Mouse (Mus musculus) brown adipose tissue, adult 24 weeks (tissue): ENCODE results near the gene Nodal. TPM values are rescaled to one million over a fixed set of nuclear protein-coding genes. Genes with fewer than 3 reads are reported as not detected.

Source experiments
- H3K27ac ChIP-seq: fragments of 200-500 bp; replicated peaks from 2 replicates; pipeline ENCODE4 v1.5.1; 2012; ENCODE audit warnings: low read depth, mild to moderate bottlenecking, low read length
- H3K4me1 ChIP-seq: fragments of 200-500 bp; 2 replicates; pipeline ENCODE4 v1.6.1; 2012; ENCODE audit warnings: low read length, mixed read lengths; ENCODE audit not compliant: control insufficient read depth, insufficient read depth, insufficient read length
- H3K4me3 ChIP-seq: fragments of 200-500 bp; 2 replicates; pipeline ENCODE4 v1.5.1; 2012; ENCODE audit warnings: low read depth, mild to moderate bottlenecking, low read length, moderate library complexity; ENCODE audit not compliant: insufficient read depth
- polyA plus RNA-seq: library from polyadenylated mRNA; stranded (reverse); fragments of >200 nt; gene quantifications from 2 replicates; pipeline ENCODE4 v1.2.4, GENCODE M21; 2012; ENCODE audit not compliant: missing spikeins, insufficient read depth, insufficient read length

Gene Nodal
- not detected in 2 replicates for polyA plus RNA-seq

- Histone ChIP-seq H3K4me1 (peaks cover 17% of the 10 kb centered on the region), H3K4me3 (peak within 1 kb of the TSS; percentile 58), H3K27ac (no peak within 1 kb of the TSS; the same call in 1 of the 2 replicates)
Measured at GRCm38 (mm10) chr10:61417672-61418071, at the start of gene Nodal. TSS of gene Nodal (plus strand) at chr10:61417972.

- Histone ChIP-seq H3K4me3 (no peak overlapping the region), H3K4me1 (peaks cover 82% of the 10 kb centered on the region), H3K27ac (peak overlapping the region; percentile 96)
Measured at GRCm38 (mm10) chr10:61369755-61370154, 48.0 kb upstream of the Nodal start.

- peaks cover 86% of the 10 kb centered on the region for H3K4me1 ChIP-seq
- 0 out of 2 replicates have a peak overlapping the region, but pooled peaks have one; percentile 9 for H3K4me3 ChIP-seq
- H3K27ac ChIP-seq, result peak overlapping the region; percentile 96
Measured at GRCm38 (mm10) chr10:61370273-61370979, 47.3 kb upstream of the Nodal start.

- Histone ChIP-seq H3K4me1 (peaks cover 75% of the 10 kb centered on the region), H3K4me3 (no peak overlapping the region), H3K27ac (peak overlapping the region; percentile 96)
Measured at GRCm38 (mm10) chr10:61371884-61372584, 45.7 kb upstream of the Nodal start.

- Histone ChIP-seq H3K4me3 (no peak overlapping the region), H3K4me1 (peaks cover 73% of the 10 kb centered on the region), H3K27ac (peak overlapping the region; percentile 50; the same call in 1 of the 2 replicates)
Measured at GRCm38 (mm10) chr10:61372585-61372923, 45.2 kb upstream of the Nodal start.

GRCm38 (mm10) chr10:61374076-61374475 lies 43.7 kb upstream of the Nodal start:
- Histone ChIP-seq H3K4me1 (peaks cover 71% of the 10 kb centered on the region), H3K27ac (peak overlapping the region; percentile 42)

GRCm38 (mm10) chr10:61374771-61375481 lies 42.8 kb upstream of the Nodal start:
- Histone ChIP-seq H3K4me3 (no peak overlapping the region), H3K4me1 (peaks cover 70% of the 10 kb centered on the region), H3K27ac (peak overlapping the region; percentile 42)

More at GRCm38 (mm10) chr10:61374076-61374475, 43.7 kb upstream of the Nodal start:
- H3K4me3 ChIP-seq, result no peak overlapping the region

GRCm38 (mm10) chr10:61378050-61378449 lies 39.7 kb upstream of the Nodal start:
- Histone ChIP-seq H3K27ac (peak overlapping the region; percentile 57), H3K4me1 (peaks cover 45% of the 10 kb centered on the region), H3K4me3 (no peak overlapping the region)

- Histone ChIP-seq H3K4me3 (no peak overlapping the region; the same call in 1 of the 2 replicates), H3K27ac (peak overlapping the region; percentile 91), H3K4me1 (peaks cover 41% of the 10 kb centered on the region)
Measured at GRCm38 (mm10) chr10:61378698-61379097, 39.1 kb upstream of the Nodal start.

- peak overlapping the region; percentile 91 for H3K27ac ChIP-seq
- peak overlapping the region; percentile 94 for H3K4me3 ChIP-seq
- H3K4me1 ChIP-seq, result peaks cover 33% of the 10 kb centered on the region
Measured at GRCm38 (mm10) chr10:61379340-61380040, 38.3 kb upstream of the Nodal start.

- peaks cover 26% of the 10 kb centered on the region for H3K4me1 ChIP-seq
- H3K27ac ChIP-seq, result peak overlapping the region; percentile 91
- peak overlapping the region; percentile 94 for H3K4me3 ChIP-seq
Measured at GRCm38 (mm10) chr10:61380186-61380585, 37.6 kb upstream of the Nodal start.

- H3K27ac ChIP-seq, result peak overlapping the region; percentile 91
- H3K4me1 ChIP-seq, result peaks cover 25% of the 10 kb centered on the region
- peak overlapping the region; percentile 94 for H3K4me3 ChIP-seq
Measured at GRCm38 (mm10) chr10:61381823-61382222, 35.9 kb upstream of the Nodal start.

- Histone ChIP-seq H3K27ac (peak overlapping the region; percentile 91), H3K4me1 (peaks cover 24% of the 10 kb centered on the region), H3K4me3 (peak overlapping the region; percentile 94)
Measured at GRCm38 (mm10) chr10:61382281-61382731, 35.5 kb upstream of the Nodal start.

- peak within 1 kb of the TSS; percentile 94 for H3K4me3 ChIP-seq
- peak within 1 kb of the TSS; percentile 91 for H3K27ac ChIP-seq
- H3K4me1 ChIP-seq, result peaks cover 16% of the 10 kb centered on the region
Measured at GRCm38 (mm10) chr10:61383021-61383714, 34.6 kb upstream of the Nodal start, which contains the start of gene Pald1. TSS of gene Pald1 (minus strand) at chr10:61383530.
